Mouse (Mus musculus) lung, adult 2 months (tissue): Measurements from ENCODE around the gene Inpp5a. TPM values are rescaled to one million over a fixed set of nuclear protein-coding genes. Genes with fewer than 3 reads are reported as not detected.

Experiments used
- DNase-seq: peaks from one replicate; pipeline ENCODE4 v3.0.0; 2022
- H3K4me1 ChIP-seq: fragments of 200-500 bp; 2 replicates; pipeline ENCODE4 v1.6.1; 2011; ENCODE audit warnings: low read length; ENCODE audit not compliant: control insufficient read depth, insufficient read depth
- H3K4me3 ChIP-seq: fragments of 200-500 bp; replicated peaks from 2 replicates; pipeline ENCODE3; 2011; ENCODE audit warnings: low read depth, mild to moderate bottlenecking, control low read depth, low read length; ENCODE audit errors: extremely low read depth
- CTCF ChIP-seq: fragments of 200-500 bp; IDR thresholded peaks from 2 replicates; pipeline ENCODE4 v1.5.1; 2011; ENCODE audit warnings: mild to moderate bottlenecking, low read length, control low read depth; ENCODE audit not compliant: insufficient read depth
- POLR2A ChIP-seq: fragments of 200-500 bp; IDR thresholded peaks from 2 replicates; pipeline ENCODE4 v1.6.1; 2011; ENCODE audit warnings: low read depth, mild to moderate bottlenecking, control low read depth, low read length, borderline replicate concordance; ENCODE audit errors: extremely low read depth
- whole genome bisulfite sequencing: fragments of 180-500 bp; shearing (Covaris S2); methylation state at CpG from one replicate; pipeline ENCODE4 v1.1.7; 2018; 5-methylcytosine and 5-hydroxymethylcytosine counted together
- polyA plus RNA-seq: library from polyadenylated mRNA; depleted of rRNA; stranded (reverse); fragments of >200 nt; gene quantifications from 2 replicates; pipeline ENCODE4 v1.2.3, GENCODE M21; 2012

The Inpp5a gene
- polyA plus RNA-seq, 1 experiment: 61.0 TPM

DNA sequence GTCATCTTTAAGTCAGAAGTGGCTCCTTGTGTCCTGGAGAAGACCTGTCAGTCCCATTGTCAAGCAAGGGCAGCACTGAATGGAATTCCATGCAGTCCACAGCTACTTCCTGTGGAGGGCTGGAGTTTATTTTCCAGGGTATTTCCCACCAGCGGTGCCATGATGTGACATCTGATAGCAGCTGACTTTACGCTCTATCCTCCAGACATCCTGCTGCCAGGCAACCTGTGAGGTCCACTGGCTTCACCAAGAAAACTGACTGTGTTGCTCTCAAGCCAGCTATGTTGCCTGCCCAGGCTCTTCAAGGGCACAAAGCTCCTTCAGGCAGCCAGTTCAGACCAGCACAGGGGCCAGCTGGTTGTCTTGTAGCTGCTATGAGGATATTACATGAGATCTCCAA, 79.5 kb downstream of the Inpp5a start:
- WGBS: 27% methylated on average over 2 of the region's 2 CpGs
- TF ChIP-seq POLR2A: no peak
- TF ChIP-seq CTCF: no peak
- peaks cover 43% of the 10 kb centered on the region for H3K4me1 ChIP-seq
- no peak overlapping the region for H3K4me3 ChIP-seq
- DNase-seq: peak; percentile 18

DNA sequence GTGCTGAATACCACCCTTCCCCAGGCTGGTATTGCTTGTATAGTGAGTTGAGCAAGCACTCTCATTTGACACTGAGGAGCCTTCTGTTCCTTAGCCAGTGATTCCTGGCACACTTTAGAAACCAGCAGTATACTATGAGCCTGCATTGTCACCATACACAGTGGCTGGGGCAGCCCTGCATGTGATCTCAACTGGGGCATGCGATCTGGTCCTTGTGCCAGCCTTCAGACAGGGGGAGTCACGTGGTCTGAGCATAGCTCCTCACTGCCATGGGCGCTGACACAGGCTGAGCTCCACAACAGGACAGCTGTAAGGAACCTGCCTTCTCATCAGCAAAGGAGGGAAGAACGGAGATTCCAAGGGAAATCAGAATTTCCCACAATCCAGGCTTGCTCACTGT, 80.5 kb downstream of the Inpp5a start:
- no peak for DNase-seq
- peaks cover 43% of the 10 kb centered on the region for H3K4me1 ChIP-seq
- TF ChIP-seq POLR2A (no peak), CTCF (no peak)
- no peak overlapping the region for H3K4me3 ChIP-seq
- WGBS: 85% methylated on average over 4 of the region's 4 CpGs

DNA sequence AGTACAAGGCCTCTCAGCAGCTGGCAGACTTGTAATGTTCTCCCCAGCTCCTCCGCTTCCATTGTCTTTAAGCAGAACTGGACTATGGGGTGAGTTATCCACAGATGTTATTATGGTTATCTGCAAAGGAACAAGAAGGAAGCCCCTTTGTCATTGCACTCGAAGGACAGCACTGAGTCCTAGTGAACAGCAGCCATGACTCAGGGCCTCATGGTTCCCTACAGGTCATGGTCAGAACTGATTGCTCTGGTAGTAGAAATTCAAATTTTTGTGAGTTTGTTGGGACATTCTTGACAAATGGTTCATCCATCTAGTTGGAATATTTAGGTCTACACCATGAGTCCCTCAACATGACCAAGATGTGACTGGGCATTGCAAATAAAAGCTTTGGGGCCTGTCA, 81.6 kb downstream of the Inpp5a start:
- H3K4me3 ChIP-seq: no peak overlapping the region
- TF ChIP-seq POLR2A (no peak), CTCF (no peak)
- H3K4me1 ChIP-seq: peaks cover 41% of the 10 kb centered on the region
- WGBS: 66% methylated on average over 2 of the region's 2 CpGs
- DNase-seq: no peak

DNA sequence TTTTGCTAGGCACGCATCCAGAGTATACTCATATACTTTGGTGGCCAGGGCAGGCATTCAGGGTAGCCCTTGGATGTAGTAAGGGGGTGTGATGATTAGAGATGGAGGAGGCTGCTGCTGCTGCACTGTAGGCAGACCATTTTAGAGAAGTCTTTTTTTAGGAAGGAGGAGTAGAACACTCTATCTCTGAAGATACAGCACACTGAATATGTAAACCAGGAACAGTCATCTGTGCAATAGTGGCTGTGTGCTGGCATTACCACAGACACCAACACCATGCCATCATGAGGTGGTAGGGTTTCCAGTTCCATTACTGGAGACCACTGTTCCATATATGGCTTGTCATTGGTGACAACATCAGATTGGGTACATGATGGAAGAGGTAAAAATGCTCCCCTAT, 83.1 kb downstream of the Inpp5a start:
- TF ChIP-seq CTCF: no peak
- TF ChIP-seq POLR2A: no peak
- Histone ChIP-seq H3K4me1 (peaks cover 30% of the 10 kb centered on the region), H3K4me3 (no peak overlapping the region)
- WGBS: 68% methylated on average over 1 of the region's 1 CpGs
- DNase-seq: no peak

DNA sequence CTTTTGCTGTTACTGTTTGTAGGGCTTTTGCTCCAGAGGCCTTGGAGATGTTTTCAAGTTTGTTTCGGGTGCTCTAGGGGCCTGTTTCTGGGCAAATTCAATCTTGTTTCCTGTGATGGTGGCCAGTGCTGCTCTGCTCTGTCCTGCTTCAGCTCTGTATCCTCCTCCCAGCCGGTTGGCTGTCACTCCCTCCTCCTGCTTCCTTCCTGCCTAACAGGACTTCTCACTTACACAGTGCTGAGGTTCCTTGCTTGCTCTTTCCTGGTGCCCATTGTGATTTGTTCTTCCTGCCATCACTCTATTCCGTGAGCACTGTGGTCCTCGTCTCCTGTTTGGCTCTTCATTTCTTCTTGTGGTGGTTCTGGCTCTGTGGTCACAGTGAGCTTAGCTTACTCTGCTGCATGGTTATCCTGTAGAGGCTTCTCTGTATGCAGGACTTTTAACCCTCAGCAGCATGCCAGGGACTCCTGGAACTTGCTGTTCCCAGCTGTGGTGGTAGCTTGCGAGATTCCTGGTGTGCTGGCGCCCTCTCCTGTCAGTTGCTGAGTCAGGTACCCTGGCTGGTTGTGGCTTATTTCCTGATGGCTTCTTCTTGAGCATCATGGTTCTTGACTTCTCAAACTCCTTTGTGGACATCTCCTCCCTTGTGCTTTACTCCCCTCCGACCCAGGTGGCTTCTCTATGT, 84.1 kb downstream of the Inpp5a start:
- DNase-seq: peak; percentile 83
- WGBS: 15% methylated on average over 7 of the region's 7 CpGs
- peaks cover 24% of the 10 kb centered on the region for H3K4me1 ChIP-seq

DNA sequence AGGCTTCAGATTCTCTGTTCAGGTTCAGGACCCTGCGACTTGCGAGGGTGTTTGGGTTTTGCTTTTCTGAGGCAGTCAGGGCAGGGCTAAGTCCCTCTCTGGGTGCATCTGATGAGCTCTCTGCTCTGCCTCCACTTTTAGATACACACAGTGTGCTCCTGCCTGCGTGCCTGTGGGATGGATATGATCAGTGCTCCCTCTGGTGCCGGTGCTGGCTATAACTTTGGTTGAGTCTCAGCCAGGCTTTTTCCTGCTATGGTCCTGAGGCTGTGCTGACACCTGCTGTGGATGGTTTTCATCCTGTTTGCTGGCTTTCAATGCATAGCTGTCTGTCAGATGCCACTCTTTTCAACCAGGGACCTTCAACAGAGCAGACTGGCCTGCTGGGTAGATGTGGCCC, 87.0 kb downstream of the Inpp5a start:
- TF ChIP-seq POLR2A (no peak), CTCF (peak; percentile 56)
- no peak overlapping the region for H3K4me3 ChIP-seq
- peaks cover 8% of the 10 kb centered on the region for H3K4me1 ChIP-seq
- no peak for DNase-seq
- 49% methylated on average over 4 of the region's 4 CpGs for WGBS

More for the DNA sequence above, 84.1 kb downstream of the Inpp5a start:
- peak; percentile 97 for TF ChIP-seq CTCF
- TF ChIP-seq POLR2A: no peak
- H3K4me3 ChIP-seq: no peak overlapping the region

DNA sequence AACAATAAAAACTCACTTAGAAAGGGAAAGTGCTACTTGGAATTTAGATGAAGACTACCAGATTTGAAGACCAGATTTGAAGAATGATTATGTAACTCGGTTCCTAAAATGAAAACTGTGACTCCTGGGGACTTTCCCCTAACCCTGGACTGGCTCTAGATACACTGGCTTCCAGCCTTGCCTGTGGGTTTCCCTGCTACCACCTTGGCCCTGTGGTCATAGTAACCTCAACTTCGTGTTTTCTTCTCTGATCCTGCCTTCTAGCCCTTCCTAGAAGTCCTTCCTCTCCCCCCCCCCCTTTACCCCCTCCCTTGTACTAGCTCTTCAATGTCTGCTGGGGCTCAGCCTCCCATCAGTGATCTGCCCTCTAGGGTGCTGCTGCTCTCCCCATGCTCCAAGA, 87.8 kb downstream of the Inpp5a start:
- H3K4me1 ChIP-seq: peaks cover 8% of the 10 kb centered on the region
- DNase-seq: no peak
- 26% methylated on average over 2 of the region's 2 CpGs for WGBS
- no peak overlapping the region for H3K4me3 ChIP-seq
- TF ChIP-seq CTCF: no peak
- TF ChIP-seq POLR2A: no peak

DNA sequence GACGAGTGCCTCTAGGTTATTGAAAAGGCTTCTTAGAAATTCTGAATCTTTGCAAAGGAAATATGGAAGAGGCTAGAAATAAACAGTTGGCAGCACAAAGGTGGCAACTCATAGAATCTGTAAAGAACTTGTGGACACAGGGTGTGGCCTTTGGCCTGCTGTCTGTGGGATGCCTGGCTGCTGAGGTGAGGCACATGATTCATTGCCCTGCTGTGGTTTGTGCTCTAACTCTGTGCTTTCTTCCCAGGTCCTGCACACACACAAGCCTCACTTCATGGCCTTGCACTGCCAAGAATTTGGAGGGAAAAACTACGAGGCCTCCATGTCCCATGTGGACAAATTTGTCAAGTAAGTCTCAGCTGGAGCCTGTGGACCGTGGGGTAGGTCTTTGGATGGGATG, 88.8 kb downstream of the Inpp5a start:
- 79% methylated on average over 3 of the region's 3 CpGs for WGBS
- TF ChIP-seq CTCF (no peak), POLR2A (no peak)
- H3K4me3 ChIP-seq: no peak overlapping the region
- peaks cover 6% of the 10 kb centered on the region for H3K4me1 ChIP-seq
- no peak for DNase-seq

DNA sequence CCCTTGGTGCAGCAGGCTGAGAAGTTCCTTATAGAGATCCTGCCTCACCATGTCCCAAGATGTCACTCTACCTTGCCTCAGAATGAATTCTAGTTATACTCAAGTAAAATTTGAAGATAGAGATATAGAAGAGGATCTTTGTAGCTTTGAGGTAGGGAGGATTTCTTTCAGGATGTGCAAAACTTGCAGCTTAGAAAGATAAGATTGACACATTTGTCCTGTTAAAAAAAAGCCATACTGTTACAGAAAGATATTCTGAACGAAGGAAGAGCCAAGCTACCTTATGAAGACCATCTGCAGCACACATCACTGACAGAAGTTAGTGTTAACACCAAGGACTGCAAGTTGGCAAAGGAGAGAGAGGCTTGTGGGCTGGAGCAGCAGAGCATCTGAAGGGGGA, 90.2 kb downstream of the Inpp5a start:
- no peak overlapping the region for H3K4me3 ChIP-seq
- peaks cover 3% of the 10 kb centered on the region; the same call in 1 of the 2 replicates for H3K4me1 ChIP-seq
- TF ChIP-seq POLR2A (no peak), CTCF (no peak)
- no peak for DNase-seq
- WGBS: 67% methylated on average over 1 of the region's 1 CpGs

DNA sequence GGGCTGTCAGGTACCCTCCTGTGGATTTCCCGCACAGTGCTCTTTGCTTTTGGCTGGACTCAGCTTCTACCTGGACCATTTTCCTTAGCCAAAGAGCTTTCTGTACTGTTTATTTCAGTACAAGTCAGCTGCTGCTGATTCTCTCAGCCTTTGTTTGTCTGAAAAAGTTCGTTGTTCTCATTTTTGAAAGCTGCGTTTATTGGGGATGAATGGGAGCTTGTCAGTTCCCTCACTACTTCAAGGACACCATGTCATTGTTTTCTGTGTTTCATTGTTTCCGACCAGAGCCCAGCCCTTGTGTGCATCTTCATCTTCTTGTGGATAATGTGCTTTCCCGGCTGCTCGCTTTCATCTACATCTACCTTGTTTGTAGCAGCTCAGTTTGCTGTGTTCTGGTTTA, 90.7 kb downstream of the Inpp5a start:
- no peak for TF ChIP-seq POLR2A
- TF ChIP-seq CTCF: no peak
- no peak overlapping the region for H3K4me3 ChIP-seq
- 71% methylated on average over 6 of the region's 6 CpGs for WGBS
- H3K4me1 ChIP-seq: peaks cover 3% of the 10 kb centered on the region; the same call in 1 of the 2 replicates
- DNase-seq: no peak
